Mouse (Mus musculus): Measurements from ENCODE around the gene Car9.
"Not testable (repeated sequence)": the region's sequence is repeated elsewhere in the genome, so short reads cannot be mapped to it uniquely, and the experiment has no call there.

Gene Car9

DNA sequence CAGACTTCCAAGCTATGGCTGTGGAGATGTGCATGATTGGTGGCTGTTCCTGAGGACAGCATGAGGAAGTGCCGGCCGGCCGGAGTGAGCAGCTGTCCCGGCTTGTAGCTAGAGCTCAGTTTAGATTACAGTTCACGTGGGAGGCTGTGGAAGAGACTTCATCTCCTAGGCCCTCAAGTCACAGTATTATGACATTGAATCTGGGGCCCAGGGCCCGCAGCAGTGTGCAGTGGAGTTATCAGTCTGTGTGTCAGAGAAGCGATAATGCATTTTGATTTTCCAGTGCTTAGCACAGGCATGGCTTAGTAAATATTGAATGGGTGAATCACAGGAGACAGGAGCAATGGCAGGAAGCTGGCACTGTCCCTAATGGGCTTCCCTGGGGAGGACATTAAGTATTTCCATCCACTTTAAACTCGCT, 23.3 kb downstream of the Car9 start:
- DNase-seq (ENCODE audit: low spot score): no peak

DNA sequence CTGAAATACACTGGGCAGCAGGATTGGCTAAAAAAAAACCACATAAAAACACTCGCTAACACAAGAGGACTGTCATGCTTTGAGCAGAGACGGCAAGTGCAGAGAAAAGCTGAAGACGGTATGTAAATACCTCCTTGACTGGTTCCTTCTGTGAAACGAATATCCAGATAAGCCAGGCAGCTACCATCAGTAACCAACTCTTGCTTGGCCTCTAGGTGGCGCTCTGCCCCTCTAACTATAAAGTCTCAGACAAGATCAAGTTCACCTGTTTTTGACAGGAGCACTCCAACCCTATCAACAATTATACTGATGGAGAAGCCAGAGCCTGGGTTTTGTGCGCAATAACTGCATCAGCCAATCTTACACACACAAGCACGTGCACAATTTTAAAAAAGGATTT, 23.8 kb downstream of the Car9 start:
- DNase-seq (ENCODE audit: low spot score): peak; percentile 80

DNA sequence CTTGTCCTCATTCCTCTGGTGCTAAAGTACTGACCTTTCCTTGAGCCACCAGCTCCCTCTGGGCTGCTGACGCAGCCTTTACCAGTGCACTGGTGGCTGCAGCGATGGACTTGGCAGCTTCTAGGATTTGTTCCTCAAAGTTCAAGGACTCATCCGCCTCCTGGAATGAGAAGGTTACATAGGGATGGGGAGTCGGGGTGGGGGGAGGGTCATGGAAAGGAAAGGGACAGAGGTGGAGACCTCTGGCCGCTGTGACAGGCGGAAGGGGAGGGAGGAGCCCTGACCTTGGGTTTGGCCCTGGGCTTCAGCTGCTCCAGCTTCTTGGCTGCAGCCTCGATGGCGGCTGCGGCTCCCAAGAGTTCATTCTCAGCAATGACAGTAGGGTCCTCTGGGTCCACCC, 26.5 kb downstream of the Car9 start:
- DNase-seq (ENCODE audit: low spot score): no peak

DNA sequence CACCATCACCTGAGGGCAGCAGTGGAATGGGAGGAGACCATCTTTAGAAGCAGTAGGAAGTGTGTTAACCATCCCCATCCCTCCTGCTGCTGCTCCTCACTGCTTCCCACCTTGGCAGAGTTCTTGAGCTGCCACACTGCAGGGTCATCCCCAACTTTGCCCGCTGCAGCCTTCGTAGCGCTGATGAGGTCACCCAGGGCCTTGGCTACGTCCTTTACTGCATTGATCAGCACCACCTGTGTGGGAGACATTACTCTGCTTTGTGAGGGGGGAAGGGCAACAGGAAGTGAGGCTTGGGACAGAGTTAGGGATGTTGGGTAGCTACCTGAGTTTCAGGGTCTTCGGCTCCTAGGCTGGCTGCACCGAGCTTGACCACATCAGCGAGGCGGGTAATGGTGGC, 28.9 kb downstream of the Car9 start:
- DNase-seq (ENCODE audit: low spot score): no peak

DNA sequence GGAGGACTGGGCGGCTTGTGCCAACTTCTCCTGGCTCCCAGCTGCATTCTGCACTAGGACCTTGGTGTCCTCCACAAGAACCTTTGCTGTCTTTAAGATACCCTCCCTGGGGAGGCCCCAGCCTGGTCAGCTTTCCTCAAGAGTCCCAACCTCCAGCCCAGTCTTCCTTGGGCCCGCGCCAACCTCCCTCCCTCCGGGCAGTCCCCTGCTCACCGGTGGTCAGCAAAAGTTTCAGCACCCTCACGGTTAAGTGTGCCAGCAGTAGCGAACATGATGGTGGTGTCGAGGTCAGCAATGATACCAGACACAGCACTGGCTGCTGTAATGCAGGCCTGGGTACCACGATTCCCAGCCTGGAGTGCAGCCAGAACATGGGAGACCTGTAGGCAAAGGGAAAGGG, 29.3 kb downstream of the Car9 start:
- no peak for DNase-seq (ENCODE audit: low spot score)

DNA sequence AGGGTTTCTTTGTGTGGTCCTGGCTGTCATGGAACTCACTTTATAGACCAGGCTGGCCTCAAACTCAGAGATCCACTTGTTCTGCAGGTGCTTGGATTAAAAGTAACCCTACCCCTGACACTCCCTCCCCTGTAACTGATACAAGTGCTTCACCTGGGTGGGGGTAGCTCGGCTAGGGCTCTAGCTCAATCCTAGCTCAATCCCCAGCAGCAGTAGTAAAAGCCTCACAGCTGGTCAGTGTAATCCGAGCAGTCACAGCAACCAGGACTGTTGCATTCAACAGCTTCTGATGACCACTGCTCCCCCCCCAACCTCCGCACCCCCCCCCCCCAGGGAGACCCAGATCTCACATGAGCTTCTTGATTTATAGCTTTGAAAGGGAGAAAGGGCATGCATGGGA, 35.3 kb downstream of the Car9 start:
- DNase-seq (ENCODE audit: low spot score): no peak

DNA sequence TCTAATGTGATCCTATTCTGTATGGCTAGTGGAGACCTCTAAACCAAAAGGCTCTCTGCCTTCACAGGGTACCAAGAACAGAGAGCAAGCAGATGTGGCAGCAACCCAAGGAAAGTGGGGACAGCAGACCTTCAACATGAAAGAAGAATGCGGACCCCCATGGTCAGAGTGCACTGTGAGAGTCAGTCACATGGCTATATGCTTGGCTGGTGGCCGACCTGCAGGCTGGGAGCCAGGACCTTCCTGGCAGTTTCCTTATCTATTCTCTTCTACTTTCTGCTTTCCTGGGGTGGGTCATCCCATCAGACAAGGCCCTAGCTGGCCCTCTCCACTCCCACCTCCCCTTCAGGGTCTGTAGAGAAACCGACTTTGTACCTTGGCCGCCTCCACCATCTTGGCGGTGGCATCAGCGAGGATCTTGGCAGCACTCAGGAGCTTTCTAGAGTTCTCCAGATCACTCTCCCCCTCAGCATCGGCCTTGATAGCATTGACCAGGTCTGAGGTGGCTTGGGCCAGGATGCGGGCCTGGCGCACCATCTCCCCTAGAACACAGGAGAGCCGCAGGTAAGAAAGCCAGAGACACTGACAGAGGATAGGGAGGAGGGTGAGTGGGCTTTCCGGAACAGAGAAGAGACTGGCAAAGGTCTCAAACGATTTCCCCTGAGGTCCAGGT, 39.7 kb downstream of the Car9 start:
- DNase-seq (ENCODE audit: low spot score): no peak

DNA sequence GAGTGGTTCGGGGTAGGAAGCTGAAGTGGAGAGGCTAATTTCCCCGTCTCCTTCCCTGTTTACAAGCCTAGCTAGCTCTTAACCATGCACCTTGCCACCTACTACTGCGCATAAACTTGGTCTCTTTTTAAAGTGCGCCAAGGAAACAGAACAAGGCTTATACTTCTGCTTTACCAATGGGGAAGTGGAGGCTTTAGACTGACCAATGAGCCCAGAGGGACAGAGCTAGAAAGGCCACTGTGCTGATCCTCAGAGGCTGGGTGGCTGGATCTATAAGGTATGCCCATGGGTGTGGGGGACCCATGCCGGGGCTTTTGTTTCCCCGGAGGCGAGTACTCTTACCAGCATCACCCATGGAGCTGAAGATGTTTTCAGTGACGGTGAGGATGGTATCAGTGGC, 40.4 kb downstream of the Car9 start:
- no peak for DNase-seq (ENCODE audit: low spot score)

DNA sequence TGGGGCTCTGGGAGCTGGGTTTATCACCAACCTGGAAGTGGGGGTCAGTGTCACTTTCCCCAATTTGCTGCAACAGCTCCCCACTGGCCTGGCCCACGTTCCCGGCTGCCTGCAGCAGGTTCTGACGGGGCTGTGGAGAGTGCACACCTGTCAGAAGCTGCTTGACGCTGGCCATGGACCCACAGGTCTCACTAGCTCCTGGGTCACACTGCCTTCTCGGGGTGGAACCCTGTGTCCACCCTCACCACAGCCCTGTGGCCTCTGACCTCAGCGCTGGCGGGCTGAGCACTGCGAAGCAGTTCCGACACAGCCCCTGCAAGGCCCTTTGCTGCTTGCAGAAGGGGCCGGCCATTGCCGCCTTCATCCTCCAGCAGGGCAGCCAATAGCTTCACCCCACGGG, 42.3 kb downstream of the Car9 start:
- no peak for DNase-seq (ENCODE audit: low spot score)

DNA sequence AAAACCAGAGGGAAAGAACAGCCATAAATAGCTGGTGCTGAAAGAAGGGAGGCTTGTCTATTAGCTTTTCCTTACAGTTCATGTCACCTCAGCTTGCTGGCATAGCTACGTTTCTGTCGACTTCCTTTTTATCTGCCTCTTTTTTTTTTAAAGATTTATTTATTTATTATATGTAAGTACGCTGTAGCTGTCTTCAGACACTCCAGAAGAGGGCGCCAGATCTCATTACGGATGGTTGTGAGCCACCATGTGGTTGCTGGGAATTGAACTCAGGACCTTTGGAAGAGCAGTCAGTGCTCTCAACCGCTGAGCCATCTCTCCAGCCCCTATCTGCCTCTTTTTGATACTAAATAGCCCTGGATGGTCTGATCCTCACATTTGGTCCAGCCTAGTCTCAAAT, 45.1 kb downstream of the Car9 start:
- not testable (repeated sequence) for DNase-seq (ENCODE audit: low spot score)

DNA sequence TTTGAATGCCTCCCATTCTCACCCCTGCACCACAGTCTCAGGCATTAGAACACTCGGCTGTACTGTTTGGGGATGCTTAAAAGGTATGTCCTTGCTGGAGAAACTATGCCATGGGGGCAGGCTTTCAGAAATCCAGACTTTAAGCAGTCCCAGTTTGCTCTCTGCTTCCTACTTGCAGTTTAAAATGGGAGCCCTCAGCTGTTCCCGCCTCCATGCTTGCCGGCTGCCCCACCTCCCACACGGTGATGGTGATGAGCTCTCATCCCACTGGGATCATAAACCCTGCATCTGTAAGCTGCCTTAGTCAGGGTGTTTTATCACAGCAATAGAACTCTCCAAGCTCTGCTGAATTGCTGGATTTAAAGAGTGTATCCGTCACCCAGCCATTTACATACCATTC, 45.7 kb downstream of the Car9 start:
- no peak for DNase-seq (ENCODE audit: low spot score)

DNA sequence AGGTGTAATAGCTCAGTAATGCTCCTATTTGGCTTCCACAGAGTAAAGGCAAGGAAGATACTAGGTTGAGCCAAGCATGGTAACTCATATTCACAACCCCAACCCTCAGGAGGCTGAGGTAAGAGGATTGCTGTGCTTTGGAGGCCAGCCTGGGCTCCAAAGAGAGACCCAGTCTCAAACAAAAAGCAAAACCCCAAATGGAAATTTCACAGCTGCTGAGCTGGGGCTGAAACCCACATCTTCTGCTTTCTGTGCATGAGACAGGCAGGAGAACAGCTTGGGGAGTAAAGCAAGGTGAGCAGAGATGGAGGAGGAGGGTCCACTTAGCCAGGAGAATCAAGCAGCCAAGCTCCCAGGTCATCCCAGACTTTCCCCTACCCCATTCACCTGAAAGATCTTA, 47.1 kb downstream of the Car9 start:
- DNase-seq (ENCODE audit: low spot score): no peak

DNA sequence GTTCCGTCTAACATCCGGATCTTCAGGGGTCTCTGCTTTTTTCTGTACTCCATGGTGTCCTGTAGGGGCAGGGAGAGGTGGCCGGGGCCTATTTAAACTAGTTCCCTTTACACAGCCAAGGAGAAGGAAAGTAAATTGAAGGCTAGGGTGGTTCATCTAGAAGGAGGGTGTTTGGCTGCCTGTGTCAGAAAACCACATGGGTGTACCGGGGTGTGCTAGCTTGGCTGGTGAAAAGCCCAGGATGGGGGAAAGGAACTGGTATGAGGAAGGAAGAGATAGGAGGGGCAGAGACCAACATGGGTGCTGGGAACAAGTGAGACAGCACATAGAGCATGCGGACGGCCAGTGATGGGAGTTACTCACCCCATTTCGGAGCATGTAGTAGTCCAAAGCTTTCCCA, 49.2 kb downstream of the Car9 start:
- DNase-seq (ENCODE audit: low spot score): no peak

DNA sequence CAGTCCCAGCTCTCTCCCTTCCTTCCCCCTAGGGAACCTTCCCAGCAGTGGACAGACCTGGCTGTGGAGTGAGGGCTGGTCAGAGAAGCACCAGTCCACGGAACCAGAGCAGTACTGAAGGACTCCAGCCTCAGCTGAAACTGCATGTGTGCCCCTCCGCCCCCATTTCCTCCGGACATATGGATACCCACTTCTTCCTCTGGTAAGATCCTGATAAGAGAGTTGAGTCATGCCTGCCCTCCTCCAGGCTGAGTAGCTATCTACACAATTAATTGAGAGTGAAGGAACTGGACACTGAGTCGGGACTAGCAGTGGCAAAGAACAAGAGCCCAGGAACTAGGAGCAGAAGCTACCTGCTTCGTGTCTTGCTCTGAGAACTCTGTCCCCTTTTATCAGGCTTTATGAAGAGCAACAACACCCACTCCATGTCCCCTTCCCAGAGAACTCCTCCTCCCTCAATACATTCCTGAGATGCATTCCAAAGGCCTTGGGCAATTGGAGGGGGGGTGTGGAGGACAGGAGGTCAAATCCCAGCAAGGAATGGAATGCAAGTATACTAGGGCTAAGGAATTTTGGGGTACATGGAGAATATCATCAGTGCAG, 51.4 kb downstream of the Car9 start:
- DNase-seq (ENCODE audit: low spot score): peak; percentile 45

DNA sequence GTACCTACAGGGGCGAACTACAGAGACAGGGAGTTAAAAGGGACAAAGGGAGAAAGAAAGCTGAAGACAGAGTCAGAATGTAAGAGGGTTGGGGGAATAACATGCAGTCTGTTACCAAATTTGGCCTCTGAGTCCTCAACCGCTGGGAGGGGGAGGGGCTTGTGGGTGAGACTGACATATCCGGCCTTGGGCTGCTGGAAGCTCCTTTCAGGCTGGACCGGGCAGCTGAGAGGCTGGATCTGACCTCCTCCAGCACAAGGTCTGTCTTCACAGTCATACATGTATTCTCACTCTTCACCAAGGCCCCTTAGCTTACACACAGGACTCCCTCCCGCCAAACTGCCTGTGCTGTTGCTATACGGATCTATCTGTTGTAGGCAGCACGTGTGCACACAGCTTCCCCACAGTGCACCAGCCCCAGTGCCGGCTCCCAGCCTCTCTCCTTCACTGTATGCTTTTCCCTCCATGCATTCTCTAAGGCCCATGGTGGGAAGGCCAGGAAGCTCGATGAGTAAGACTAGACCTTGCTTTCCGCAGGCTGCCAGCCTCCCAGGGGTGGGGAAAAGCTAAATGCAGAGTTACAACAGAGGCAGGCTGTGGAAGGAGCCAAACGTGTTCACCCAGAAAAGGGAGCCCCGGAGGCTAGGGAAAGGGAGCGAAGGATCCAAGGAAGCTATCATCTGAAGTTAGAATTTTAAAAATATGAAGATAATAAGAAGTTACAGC, 52.0 kb downstream of the Car9 start:
- peak; percentile 32 for DNase-seq (ENCODE audit: low spot score)

DNA sequence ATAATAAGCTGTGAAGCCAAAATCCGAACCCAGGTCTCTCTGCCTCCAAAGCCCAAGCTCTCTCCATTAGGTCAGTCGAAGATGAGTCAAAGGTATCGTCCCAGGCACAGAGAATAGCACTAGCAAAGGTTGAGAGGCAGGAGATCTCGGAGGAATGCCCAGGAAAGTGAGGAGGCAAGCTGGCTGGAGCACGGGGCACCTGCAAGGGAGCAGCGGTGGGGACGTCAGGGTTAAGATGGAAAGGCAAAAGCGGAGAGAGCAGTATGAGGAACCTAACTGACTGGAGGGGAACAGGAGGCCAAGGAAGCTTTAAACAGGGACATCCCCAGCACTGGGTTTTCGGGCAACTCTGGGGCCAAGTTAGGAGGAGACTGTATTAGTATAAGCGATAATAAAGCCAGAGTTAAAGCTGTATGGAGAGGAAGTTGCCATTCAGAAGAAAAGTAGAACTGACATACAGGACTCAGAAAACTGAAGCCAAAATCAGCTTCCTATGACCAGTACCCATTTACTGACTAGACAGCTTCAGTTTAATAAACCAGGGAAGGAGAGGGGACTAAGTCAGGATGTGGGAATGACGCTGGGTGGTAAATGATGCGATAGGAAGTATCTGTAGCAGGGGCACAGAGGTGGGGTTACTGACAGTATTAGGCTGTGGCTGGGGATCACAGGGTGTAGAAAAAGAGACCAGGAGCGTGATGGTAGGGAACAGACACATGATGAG, 52.9 kb downstream of the Car9 start:
- peak; percentile 32 for DNase-seq (ENCODE audit: low spot score)

DNA sequence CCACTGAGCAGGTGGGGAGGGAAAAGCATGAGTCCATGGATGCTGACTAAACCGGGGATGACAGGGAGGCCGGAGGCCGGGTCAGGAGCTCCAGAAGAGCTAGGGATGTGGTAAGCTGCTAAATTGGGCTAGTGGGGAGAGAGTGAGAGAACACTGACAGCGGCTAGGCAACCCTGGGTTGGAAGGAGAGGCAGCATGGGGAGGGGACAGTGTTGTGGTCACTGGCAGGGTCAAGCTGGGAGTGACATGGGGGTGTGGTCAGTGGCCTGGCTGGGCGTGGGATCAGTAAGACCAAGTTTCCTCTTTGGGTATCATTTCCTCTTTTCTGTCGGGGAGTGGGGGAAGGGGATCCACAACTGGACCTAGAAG, 53.5 kb downstream of the Car9 start:
- no peak for DNase-seq (ENCODE audit: low spot score)

DNA sequence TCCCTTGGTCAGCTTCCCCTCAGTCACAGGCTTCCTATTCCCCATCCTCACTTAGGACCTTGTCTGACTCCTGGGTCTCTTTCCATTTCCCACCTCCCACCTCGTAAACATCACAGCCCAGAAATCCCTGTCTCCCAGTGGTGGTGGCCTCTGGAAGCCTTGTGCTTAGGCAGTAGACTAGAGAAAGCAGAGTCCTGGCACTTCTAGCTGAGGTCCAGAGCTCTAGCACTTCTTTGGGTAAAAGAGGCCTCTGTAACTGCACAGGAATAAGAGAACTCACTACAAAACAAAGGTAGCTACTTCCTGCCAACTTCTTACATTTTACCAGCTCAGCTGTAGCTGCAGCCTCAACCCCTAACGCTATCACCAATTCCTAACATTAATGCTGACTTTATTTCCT, 54.2 kb downstream of the Car9 start:
- DNase-seq (ENCODE audit: low spot score): peak; percentile 23

DNA sequence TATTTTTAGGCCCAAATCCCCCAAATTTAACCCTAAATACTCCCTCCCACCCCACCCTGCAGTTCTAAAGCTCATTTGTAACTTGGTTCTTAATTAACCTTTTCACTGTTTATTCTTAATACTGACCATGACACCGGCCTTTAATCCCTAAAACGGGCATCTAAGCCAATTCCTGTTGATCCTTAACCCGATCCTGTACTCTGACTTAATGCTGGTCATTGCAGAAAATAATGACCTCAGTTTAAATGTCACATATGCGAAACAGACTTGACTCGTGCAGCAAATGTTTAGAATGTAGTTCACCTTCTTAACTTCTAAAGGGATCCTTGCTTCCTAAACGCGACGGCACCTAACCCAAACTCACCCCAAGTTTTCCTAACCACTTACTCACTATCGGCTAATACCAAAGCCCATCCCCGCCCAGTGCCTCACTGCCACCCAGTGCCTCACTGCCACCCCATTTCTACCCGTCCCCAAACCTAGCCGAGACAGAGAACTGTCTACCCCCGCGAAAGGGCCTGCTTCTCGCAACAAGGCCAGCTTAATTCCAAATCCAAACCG, 54.8 kb downstream of the Car9 start:
- peak; percentile 63 for DNase-seq (ENCODE audit: low spot score)

DNA sequence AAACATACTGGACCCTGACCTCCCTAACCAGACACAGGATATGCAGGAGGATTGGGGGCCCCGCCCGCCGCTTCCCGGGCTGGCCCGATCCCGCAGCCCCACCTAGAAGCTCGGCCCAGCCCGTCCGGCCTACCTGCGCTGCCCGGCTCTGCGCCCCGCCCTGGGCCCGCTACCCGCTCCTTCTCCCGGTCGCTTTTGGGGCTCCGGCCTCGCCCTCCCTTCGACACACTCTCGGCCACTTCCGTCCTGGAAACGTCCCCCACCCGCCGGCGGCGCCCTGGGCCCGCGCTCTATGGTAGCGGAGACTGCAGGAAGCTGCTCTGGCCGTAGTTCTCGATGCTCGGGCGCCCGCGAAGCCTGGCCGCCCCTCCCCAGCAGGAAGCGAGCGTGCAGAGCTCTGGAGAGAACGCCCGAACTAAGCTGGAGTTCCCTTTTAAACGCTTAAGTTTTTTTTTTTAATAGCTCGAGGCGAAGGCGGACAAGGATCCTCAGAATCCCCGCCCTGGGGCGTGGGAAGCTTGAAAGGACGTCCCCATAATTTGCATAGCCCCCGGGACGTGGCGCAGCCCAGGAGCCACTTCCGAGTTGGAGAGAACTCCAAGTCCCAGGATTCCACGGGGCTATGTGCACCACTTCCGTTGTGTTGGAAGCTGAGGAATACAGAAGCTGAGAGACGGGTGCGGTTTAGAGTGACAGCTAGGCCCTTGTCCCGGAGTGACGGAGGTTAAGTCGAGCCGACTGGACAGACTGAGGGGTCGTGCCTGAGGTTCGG, 55.4 kb downstream of the Car9 start, which contains the start of the genes Creb3 and Tln1:
TSS of gene Creb3 (plus strand) at position 336 of the 772 bp plus-strand sequence.
TSS of gene Tln1 (minus strand) at position 695 of the 772 bp plus-strand sequence.
- peak; percentile 95 for DNase-seq (ENCODE audit: low spot score)

DNA sequence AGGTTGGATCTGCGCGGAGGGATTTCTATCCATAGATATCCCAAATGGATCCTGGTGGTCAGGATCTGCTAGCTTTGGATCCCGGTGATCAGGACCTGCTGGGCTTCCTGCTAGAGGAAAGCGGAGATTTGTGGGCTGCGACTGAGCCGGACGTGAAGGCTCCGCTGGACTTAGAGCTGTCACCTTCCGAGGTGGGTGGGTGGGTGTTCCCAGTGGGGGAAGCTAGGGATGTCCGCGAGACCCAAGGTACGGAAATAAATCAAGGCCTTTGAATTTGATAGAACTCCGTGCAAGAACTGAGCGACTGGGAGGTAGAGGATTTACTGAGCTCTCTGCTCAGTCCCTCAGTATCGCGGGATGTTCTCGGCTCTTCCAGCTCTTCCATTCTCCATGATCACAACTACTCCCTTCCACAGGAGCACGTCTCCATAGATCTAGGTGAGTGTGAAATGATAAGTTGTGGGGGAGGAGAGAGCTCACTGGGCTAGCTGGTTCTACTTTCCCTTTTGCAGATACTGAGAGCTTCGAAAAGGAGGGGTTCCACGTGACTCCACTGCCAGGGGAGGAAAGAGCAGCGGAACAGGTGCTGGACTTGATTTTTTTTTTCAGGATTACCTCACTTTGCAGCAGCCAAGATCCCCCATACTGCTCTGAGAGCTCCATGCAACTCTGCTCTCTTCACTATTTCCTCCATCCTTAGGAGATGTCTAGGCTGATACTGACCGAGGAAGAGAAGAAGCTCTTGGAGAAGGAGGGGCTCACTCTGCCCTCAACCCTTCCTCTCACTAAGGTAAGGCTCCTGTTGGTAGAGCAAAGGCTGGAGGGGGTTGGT, 56.2 kb downstream of the Car9 start:
- peak; percentile 16 for DNase-seq (ENCODE audit: low spot score)

Measured in c-Kit-positive CD71-positive TER-119-positive erythroid progenitor cells, embryonic 14.5 days (primary cell).